Mouse (Mus musculus) megakaryocyte, embryonic 14.5 days (primary cell): ENCODE data around the gene Hnrnpu. TPM values are rescaled to one million over a fixed set of nuclear protein-coding genes. Genes with fewer than 3 reads are reported as not detected.
"Not testable (repeated sequence)": the region's sequence is repeated elsewhere in the genome, so short reads cannot be mapped to it uniquely, and the experiment has no call there.

Experiments
- H3K27me3 ChIP-seq: replicated peaks from 2 replicates; pipeline ENCODE3; 2012; ENCODE audit warnings: inconsistent platforms
- H3K36me3 ChIP-seq: replicated peaks from 2 replicates; pipeline ENCODE3; 2012; ENCODE audit warnings: low read length, inconsistent platforms, mixed read lengths
- H3K4me1 ChIP-seq: 2 replicates; pipeline ENCODE4 v1.6.1; 2012; ENCODE audit warnings: inconsistent platforms
- H3K4me3 ChIP-seq: replicated peaks from 2 replicates; pipeline ENCODE3; 2012; ENCODE audit warnings: moderate library complexity, mild to moderate bottlenecking, inconsistent platforms
- H3K9me3 ChIP-seq: 2 replicates; pipeline ENCODE4 v1.6.1; 2012; ENCODE audit warnings: inconsistent platforms
- FLI1 ChIP-seq: IDR thresholded peaks from 2 replicates; pipeline ENCODE4 v1.6.1; 2012; ENCODE audit warnings: low read length, inconsistent platforms, mixed read lengths
- GATA1 ChIP-seq: IDR thresholded peaks from 3 replicates; pipeline ENCODE4 v1.6.1; 2012; ENCODE audit warnings: mixed read lengths, low read length, inconsistent platforms, borderline replicate concordance
- polyA plus RNA-seq: library from polyadenylated mRNA; stranded (reverse); fragments of >175 nt; gene quantifications from 2 replicates; pipeline ENCODE4 v1.2.3, GENCODE M21; 2012; ENCODE audit warnings: low replicate concordance; ENCODE audit not compliant: insufficient read depth

Gene Hnrnpu
- polyA plus RNA-seq, 1 experiment, result 198 TPM

DNA sequence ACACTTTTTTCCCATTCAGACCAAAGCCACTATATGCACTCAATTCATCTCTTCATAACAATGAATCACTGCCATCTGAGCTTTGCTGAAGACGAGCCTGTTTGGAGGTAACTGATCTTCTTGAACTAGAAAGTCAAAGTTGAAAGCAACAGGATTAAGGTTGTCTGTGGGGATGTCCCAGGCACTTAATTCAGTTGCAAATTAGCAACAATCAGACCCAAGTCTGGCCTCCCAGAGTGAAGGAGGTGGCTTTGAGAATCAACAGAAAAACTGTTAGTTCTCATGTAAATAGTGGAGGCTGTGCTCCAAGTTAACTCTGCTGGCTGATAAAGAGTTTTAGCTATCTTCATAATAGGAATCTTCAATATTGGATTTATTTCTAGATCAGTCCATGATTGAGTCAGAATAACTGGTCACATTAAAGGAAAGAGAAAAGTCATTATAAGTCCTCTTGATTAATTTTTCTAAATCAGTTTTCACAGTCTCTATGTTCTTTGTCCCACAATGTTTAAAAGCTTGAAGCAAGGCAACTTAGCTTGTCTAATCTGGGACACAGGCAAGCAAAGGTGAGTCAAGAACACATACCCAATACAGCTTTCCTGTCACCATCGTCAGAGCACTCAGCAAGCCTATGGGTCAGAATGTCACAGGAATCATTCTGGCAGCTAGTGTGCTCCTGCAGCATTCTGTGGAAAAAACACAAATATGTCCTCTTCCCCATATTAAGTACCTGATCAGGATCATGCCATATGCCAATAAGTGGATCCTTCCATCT, 53.5 kb downstream of the Hnrnpu start:
- no peak for TF ChIP-seq FLI1
- no peak for TF ChIP-seq GATA1
- H3K4me1 ChIP-seq, result no peaks in the 10 kb centered on the region
- H3K27me3 ChIP-seq, result no peaks in the 10 kb centered on the region
- peaks cover 34% of the 10 kb centered on the region for H3K9me3 ChIP-seq
- no peak overlapping the region for H3K4me3 ChIP-seq
- H3K36me3 ChIP-seq, result no peaks in the 10 kb centered on the region

DNA sequence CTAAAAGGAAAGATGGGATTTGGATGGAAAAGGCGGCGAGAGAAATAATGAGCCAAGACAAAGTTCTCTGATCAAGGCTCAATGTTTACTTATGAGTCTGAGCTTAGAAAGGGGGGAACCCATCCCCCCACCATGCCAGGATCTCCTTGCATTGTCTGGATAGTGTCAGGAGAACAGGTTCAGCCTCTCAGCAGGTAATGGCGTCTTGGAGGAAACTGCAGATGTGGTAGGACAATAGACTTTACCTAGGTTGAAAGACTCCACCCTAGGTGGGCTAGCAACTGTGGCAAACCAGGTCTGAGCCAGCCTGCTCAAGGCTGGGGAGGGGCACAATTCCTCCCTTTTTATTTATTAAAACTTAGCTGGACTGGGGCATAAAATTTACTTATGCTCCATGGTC, 54.3 kb downstream of the Hnrnpu start:
- not testable (repeated sequence) for H3K4me3 ChIP-seq, H3K36me3 ChIP-seq, H3K4me1 ChIP-seq, H3K27me3 ChIP-seq
- peaks cover 39% of the 10 kb centered on the region for H3K9me3 ChIP-seq

DNA sequence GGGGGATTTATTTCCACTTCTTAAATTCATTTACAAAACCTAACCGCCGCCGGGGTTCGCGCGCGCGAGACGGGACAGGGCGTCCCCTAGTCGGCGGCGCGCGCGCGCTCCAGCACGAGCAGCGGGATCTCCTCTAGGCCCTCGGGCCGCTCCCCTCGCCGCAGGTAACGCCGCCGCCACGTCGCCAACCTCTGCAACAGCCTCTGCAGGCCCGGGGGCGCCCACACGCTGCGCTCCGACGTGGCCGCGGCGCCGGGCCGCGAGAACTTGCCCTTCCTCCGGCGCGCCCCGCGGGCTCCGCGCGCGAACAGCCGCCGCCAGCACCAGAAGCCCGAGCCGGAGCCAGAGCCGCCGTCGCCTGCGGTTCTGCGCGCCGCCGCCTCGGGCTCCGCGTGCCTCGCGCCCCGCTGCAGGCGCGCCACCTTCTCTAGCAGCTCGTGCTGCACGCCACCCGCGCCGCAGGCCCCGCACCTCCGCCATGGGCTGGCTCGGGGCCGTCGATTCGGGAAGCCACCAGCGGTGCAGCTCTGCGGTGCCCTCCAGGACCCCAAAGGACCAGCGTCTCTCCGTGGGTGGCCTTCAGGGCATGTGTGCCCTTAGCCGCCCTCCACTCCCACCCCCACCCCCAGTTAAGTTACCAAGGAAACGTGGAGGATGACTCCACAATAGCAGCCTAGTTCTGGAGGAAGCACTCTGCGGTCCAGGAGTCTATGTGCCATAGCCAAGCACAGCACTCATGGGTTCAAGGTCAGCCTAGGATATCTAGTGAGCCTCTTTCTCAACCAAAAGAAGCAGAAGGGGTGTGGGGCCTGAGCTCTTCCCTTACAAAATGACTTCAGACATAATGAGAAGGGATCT, 61.3 kb downstream of the Hnrnpu start:
- Histone ChIP-seq H3K36me3 (no peaks in the 10 kb centered on the region), H3K27me3 (peaks cover 38% of the 10 kb centered on the region), H3K9me3 (peaks cover 29% of the 10 kb centered on the region), H3K4me3 (peak overlapping the region; percentile 91), H3K4me1 (peaks cover 13% of the 10 kb centered on the region)
- no peak for TF ChIP-seq GATA1
- no peak for TF ChIP-seq FLI1

DNA sequence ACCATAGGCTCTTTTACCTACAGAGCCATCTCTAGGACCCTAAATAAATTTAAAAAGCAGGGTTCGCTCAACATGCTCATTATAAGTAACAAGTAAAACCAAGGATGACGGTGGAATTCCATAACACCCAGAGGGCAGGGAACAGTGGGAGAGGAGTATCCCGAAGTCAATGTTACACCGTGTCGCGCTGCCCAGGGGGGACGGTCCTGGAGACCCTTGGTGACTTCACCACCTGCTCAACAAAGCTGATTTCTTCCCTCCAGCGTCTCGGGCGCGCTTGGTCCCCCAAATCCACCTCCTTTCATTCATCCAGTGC, 61.9 kb downstream of the Hnrnpu start:
- H3K36me3 ChIP-seq, result no peaks in the 10 kb centered on the region
- peaks cover 25% of the 10 kb centered on the region for H3K9me3 ChIP-seq
- peaks cover 13% of the 10 kb centered on the region for H3K4me1 ChIP-seq
- H3K27me3 ChIP-seq, result peaks cover 38% of the 10 kb centered on the region
- TF ChIP-seq FLI1 (no peak), GATA1 (no peak)
- peak overlapping the region; percentile 91 for H3K4me3 ChIP-seq

DNA sequence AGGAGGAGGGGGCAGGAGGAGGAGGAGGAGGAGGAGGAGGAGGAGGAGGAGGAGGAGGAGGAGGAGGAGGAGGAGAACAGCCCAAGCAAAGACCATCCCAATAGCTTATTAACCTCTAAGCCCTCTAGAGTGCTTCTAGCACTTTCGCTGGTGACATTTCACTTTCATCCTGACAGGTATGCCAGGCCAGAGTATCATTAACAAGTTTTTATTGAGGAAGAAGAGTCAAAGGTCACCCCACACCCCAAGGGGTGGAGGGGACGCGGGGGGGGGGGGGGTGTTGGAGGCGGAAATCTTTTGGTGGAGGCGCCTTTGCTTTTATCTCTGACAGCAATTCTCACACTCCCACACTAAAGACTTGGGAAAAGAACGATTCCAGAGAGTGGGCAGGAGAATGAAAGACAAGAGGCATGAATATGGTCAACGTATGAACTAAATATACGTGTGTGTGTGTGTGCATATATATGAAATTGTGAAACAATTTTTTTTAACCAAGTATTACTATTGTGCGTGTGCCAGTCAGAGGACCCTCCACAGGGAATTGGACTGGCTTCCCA, 62.3 kb downstream of the Hnrnpu start:
- no peak for TF ChIP-seq FLI1
- no peak for TF ChIP-seq GATA1
- H3K4me3 ChIP-seq, result no peak overlapping the region

More for the DNA sequence above, 62.3 kb downstream of the Hnrnpu start:
- Histone ChIP-seq H3K9me3 (peaks cover 20% of the 10 kb centered on the region), H3K4me1 (peaks cover 13% of the 10 kb centered on the region), H3K36me3 (no peaks in the 10 kb centered on the region), H3K27me3 (peaks cover 38% of the 10 kb centered on the region)

Other genes starting within 250 kb of the Hnrnpu start
- 2.3 and 4.7 TPM in 2 replicates for gene Desi2, start 150.4 kb downstream of the Hnrnpu start, polyA plus RNA-seq
- 17.2 TPM in 1 of 2 replicates, not detected in the other for gene Cox20, start 18.7 kb downstream of the Hnrnpu start, polyA plus RNA-seq
- 0.38 TPM in 1 of 2 replicates, not detected in the other for gene Efcab2, start 68.3 kb upstream of the Hnrnpu start, polyA plus RNA-seq
- gene Kif26b, start 191.3 kb upstream of the Hnrnpu start, polyA plus RNA-seq, result not detected in 2 replicates